Mouse (Mus musculus): ENCODE results near the gene Bok. TPM values are rescaled to one million over a fixed set of nuclear protein-coding genes. Genes with fewer than 3 reads are reported as not detected.
"Not testable (repeated sequence)": the region's sequence is repeated elsewhere in the genome, so short reads cannot be mapped to it uniquely, and the experiment has no call there.

Gene Bok
- polyA plus RNA-seq, 1 experiment from 2014 or later, result 83.3 TPM

DNA sequence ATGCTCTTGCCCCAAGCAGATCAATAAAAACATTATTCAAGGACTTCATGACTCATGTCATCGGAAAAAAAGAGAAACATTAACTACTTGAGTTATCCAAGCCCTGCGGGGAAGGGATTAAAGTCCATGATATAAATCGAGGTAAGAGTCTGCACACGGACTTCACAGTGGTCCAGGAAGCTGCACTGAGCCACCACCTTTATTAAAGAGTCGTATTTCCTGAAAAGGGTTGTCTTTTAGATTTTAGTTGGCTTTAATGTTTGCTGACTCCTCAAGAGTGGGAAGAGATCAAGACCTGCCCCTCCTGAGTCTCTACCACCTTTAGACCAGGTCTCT is 28.5 kb upstream of the Bok start:
- Histone ChIP-seq H3K9me3 (replicated peaks; ENCODE audit: control insufficient read depth, low read length) (no peaks in the 10 kb centered on the region), H3K4me3 (ENCODE audit: low read depth, low read length) (no peak overlapping the region), H3K27me3 (replicated peaks; ENCODE audit: control insufficient read depth, insufficient read depth, low read length) (no peaks in the 10 kb centered on the region), H3K9ac (ENCODE audit: low read length) (no peak overlapping the region), H3K36me3 (ENCODE audit: control insufficient read depth, insufficient read depth, low read length) (no peaks in the 10 kb centered on the region), H3K27ac (ENCODE audit: low read depth, low read length) (no peak overlapping the region), H3K4me2 (ENCODE audit: low read length) (no peak overlapping the region), H3K4me1 (ENCODE audit: control insufficient read depth, insufficient read depth, low read length) (no peaks in the 10 kb centered on the region)
- ATAC-seq (no peak), DNase-seq (ENCODE audit: low spot score) (no peak)
- 87% methylated on average over 5 of the region's 5 CpGs for WGBS

DNA sequence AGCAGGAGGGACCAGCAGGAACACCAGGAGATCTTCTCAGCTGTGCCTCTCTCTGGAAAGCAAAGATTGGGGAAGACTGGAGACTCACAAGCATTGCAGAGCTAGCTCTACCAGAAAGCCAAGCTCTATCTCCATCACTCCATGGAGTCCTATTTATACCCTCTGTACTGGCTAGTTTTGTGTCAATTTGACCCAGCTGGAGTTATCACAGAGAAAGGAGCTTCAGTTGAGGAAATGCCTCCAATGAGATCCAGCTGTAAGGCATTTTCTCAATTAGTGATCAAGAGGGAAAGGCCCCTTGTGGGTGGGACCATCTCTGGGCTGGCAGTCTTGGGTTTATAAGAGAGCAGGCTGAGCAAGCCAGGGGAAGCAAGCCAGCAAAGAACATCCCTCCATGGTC is 26.9 kb upstream of the Bok start, which contains the start of gene Stk25:
Stk25 (minus strand) TSS at position 101 of the 400 bp plus-strand sequence.
- not testable (repeated sequence) for H3K9ac ChIP-seq (ENCODE audit: low read length); H3K36me3 ChIP-seq (ENCODE audit: control insufficient read depth, insufficient read depth, low read length); H3K9me3 ChIP-seq (replicated peaks; ENCODE audit: control insufficient read depth, low read length); H3K4me2 ChIP-seq (ENCODE audit: low read length); DNase-seq (ENCODE audit: low spot score); H3K4me3 ChIP-seq (ENCODE audit: low read depth, low read length); ATAC-seq; H3K27ac ChIP-seq (ENCODE audit: low read depth, low read length); H3K4me1 ChIP-seq (ENCODE audit: control insufficient read depth, insufficient read depth, low read length); H3K27me3 ChIP-seq (replicated peaks; ENCODE audit: control insufficient read depth, insufficient read depth, low read length)

DNA sequence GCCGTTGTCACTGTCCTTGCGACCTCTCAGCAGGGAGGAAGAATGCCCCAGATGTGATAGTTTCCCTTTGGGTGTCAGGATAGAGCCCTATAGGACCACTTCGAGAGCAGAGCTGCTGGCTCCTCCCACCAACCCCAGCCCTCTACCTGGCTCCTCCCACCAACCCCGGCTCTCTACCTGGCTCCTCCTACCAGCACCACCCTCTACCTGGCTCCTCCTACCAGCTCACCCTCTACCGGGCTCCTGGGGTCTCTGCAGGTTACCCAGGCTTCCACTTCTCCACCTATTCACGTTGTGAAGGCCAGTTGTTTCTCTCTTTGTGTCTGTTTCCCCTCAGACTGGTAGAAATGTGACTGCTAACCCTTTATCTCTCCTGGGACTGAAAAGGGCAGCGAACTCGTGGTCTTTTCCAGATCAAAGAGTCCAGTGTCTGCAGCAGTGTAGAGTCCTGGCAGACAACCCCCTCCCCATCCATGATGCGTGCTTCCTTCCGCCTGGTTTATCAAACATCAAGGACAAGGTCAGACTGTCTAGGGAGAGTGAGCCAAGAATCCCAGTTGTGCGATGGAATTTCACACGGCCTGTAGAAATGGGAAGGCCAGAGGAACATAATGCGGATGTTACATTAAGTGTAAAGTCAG is 17.6 kb upstream of the Bok start:
- no peak for ATAC-seq
- Histone ChIP-seq H3K4me3 (ENCODE audit: low read depth, low read length) (no peak overlapping the region), H3K4me1 (ENCODE audit: control insufficient read depth, insufficient read depth, low read length) (peaks cover 4% of the 10 kb centered on the region; the same call in 1 of the 2 replicates), H3K9ac (ENCODE audit: low read length) (no peak overlapping the region), H3K4me2 (ENCODE audit: low read length) (no peak overlapping the region), H3K27me3 (replicated peaks; ENCODE audit: control insufficient read depth, insufficient read depth, low read length) (no peaks in the 10 kb centered on the region), H3K36me3 (ENCODE audit: control insufficient read depth, insufficient read depth, low read length) (no peaks in the 10 kb centered on the region), H3K9me3 (replicated peaks; ENCODE audit: control insufficient read depth, low read length) (no peaks in the 10 kb centered on the region), H3K27ac (ENCODE audit: low read depth, low read length) (no peak overlapping the region)
- 34% methylated on average over 13 of the region's 13 CpGs for WGBS
- DNase-seq (ENCODE audit: low spot score), result no peak

DNA sequence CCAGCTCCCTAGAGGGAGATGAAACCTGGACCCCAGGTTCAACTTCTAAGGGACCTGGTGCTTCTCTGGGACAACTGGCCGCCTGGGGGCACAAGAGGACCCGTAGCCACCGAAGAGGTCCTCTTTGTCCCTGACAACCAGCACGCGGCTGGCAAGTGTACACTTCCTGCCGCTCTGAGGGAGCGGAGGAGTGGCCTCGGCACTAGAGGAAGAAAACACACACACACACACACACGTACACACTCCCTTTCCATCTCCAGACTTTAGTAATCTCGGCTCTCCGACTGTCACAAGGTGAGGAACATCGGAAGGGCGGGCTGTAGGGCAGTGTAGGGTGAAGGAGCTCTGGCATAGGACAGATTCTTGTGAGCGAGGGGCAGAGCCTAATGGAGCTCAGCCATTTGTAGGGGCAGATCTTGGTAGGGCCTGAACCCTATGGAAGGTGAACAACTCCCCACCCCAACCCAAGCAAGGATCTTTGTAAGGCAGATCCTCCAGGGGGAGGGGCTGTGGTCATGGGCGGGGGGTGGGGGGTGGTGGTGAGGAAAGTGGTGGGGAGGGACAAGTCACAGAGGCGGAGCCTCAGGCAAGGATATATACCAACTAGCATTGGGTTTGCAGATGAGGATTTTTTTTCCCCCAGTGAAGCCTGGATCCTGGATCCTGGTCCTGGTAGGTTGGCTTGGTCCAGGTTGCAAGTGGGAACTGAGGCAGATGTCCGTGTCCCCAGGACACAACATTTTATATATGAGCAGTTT is 16.5 kb upstream of the Bok start:
- Histone ChIP-seq H3K9me3 (replicated peaks; ENCODE audit: control insufficient read depth, low read length) (no peaks in the 10 kb centered on the region), H3K27ac (ENCODE audit: low read depth, low read length) (peak overlapping the region; percentile 40; the same call in 1 of the 2 replicates), H3K36me3 (ENCODE audit: control insufficient read depth, insufficient read depth, low read length) (no peaks in the 10 kb centered on the region), H3K27me3 (replicated peaks; ENCODE audit: control insufficient read depth, insufficient read depth, low read length) (no peaks in the 10 kb centered on the region), H3K9ac (ENCODE audit: low read length) (peak overlapping the region; percentile 57), H3K4me3 (ENCODE audit: low read depth, low read length) (peak overlapping the region; percentile 31), H3K4me1 (ENCODE audit: control insufficient read depth, insufficient read depth, low read length) (peaks cover 4% of the 10 kb centered on the region; the same call in 1 of the 2 replicates), H3K4me2 (ENCODE audit: low read length) (peak overlapping the region; percentile 54)
- WGBS, result 15% methylated on average over 17 of the region's 17 CpGs
- ATAC-seq (peak; percentile 84), DNase-seq (ENCODE audit: low spot score) (peak; percentile 82)

DNA sequence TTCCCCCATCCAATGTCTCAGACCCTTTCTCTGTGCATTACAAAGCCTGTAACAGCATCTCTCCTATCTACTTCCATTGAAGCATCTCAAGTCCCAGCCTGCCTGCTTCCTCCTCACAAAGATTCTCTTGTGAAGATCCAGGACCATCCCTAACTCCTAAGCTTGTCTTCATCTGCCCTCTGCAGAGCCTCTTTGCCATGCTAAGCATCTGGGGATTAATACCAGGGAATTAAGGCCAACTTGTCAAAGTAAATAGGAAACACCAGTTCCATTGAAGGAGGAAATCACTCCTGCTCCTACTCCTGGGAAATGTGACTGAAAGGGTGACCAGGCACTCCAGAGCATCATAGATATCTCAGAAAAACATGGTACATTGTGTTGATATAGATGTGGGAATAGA is 15.5 kb upstream of the Bok start:
- Histone ChIP-seq H3K4me2 (ENCODE audit: low read length) (no peak overlapping the region; the same call in 1 of the 2 replicates), H3K27me3 (replicated peaks; ENCODE audit: control insufficient read depth, insufficient read depth, low read length) (no peaks in the 10 kb centered on the region), H3K4me3 (ENCODE audit: low read depth, low read length) (no peak overlapping the region), H3K4me1 (ENCODE audit: control insufficient read depth, insufficient read depth, low read length) (peaks cover 4% of the 10 kb centered on the region; the same call in 1 of the 2 replicates), H3K9ac (ENCODE audit: low read length) (no peak overlapping the region), H3K36me3 (ENCODE audit: control insufficient read depth, insufficient read depth, low read length) (no peaks in the 10 kb centered on the region), H3K27ac (ENCODE audit: low read depth, low read length) (no peak overlapping the region), H3K9me3 (replicated peaks; ENCODE audit: control insufficient read depth, low read length) (no peaks in the 10 kb centered on the region)
- DNase-seq (ENCODE audit: low spot score) (no peak), ATAC-seq (no peak)

DNA sequence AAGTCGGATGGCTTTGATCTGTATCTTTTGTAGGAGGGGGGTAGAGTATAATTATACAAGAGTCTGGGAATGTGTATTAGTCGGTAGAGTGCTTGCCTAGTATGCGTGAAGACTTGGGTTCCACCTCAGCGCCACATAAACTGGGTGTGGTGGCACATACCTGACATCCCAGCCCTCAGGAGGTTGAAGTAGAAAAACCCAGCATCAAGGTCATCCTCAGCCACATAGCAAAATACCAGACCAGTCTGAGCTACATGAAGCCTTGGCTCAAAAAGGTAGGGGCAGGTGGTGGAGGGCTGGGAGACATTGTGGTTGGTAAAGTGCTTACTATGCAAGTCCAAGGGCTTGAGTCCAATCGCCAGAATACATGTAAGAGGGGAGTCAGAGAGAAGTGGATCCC is 12.8 kb upstream of the Bok start:
- Histone ChIP-seq H3K4me3 (ENCODE audit: low read depth, low read length) (no peak overlapping the region), H3K9ac (ENCODE audit: low read length) (no peak overlapping the region), H3K4me1 (ENCODE audit: control insufficient read depth, insufficient read depth, low read length) (peaks cover 4% of the 10 kb centered on the region; the same call in 1 of the 2 replicates), H3K27me3 (replicated peaks; ENCODE audit: control insufficient read depth, insufficient read depth, low read length) (no peaks in the 10 kb centered on the region), H3K27ac (ENCODE audit: low read depth, low read length) (no peak overlapping the region), H3K9me3 (replicated peaks; ENCODE audit: control insufficient read depth, low read length) (no peaks in the 10 kb centered on the region), H3K4me2 (ENCODE audit: low read length) (no peak overlapping the region), H3K36me3 (ENCODE audit: control insufficient read depth, insufficient read depth, low read length) (no peaks in the 10 kb centered on the region)
- DNase-seq (ENCODE audit: low spot score) (no peak), ATAC-seq (no peak)
- 92% methylated on average over 5 of the region's 5 CpGs for WGBS

DNA sequence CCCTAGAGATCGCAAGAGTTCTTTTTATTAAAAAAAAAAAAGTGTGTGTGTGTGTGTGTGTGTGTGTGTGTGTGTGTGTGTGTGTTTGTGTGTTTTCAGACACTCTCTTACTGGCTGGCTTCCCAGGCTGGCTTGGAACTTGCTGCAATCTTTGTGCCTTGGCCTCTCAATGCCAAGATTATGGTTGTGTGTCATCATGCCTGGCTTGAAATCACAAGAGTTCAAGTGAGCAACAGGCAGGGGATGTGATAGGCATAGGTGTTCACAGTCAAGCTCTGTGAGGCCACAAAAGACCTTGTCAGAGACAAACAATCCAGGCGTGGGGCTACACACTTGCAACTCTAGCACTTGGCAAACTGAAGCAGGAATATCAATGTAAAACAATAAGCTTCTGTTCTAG is 7.1 kb upstream of the Bok start:
- no peaks in the 10 kb centered on the region for H3K36me3 ChIP-seq (ENCODE audit: control insufficient read depth, insufficient read depth, low read length)
- no peaks in the 10 kb centered on the region for H3K27me3 ChIP-seq (replicated peaks; ENCODE audit: control insufficient read depth, insufficient read depth, low read length)
- DNase-seq (ENCODE audit: low spot score) (peak; percentile 60), ATAC-seq (no peak)
- H3K4me2 ChIP-seq (ENCODE audit: low read length), result no peak overlapping the region
- no peaks in the 10 kb centered on the region for H3K9me3 ChIP-seq (replicated peaks; ENCODE audit: control insufficient read depth, low read length)
- no peak overlapping the region for H3K9ac ChIP-seq (ENCODE audit: low read length)
- WGBS, result 60% methylated on average over 2 of the region's 2 CpGs
- no peak overlapping the region for H3K27ac ChIP-seq (ENCODE audit: low read depth, low read length)
- H3K4me3 ChIP-seq (ENCODE audit: low read depth, low read length), result no peak overlapping the region
- no peaks in the 10 kb centered on the region for H3K4me1 ChIP-seq (ENCODE audit: control insufficient read depth, insufficient read depth, low read length)

DNA sequence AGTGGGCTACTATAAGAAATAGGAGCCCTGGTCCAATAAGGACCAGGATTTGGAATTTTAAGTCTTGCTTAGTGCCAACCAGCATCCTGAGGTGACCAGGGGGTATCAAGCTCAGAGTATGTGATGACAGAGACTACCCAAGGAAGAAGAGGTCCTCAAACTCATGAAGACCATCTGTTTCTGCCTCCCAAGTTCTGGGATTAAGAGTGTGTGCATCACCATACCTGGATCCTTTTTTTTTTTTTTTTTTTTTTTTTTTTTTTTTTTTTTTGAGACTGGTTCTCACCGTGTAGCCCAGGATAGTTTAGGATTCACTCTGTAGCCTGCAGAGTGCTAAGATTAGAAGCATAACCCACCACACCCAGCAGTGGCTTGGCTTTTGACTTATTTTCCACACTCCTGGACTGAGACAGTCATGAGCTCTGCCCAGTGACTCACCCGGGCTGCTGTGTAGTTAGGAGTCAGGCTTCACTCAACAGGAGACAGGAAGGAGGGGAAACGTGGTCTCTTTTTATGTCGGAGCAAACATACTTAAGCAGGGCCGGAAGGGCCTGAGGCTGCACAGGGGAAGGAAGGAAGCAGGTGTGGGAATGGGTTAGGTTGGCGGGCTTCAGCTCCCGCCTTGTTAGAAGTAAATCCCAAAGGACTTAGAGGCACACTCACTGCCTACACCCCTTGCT is 5.4 kb upstream of the Bok start:
- H3K4me1 ChIP-seq (ENCODE audit: control insufficient read depth, insufficient read depth, low read length), result no peaks in the 10 kb centered on the region
- H3K4me2 ChIP-seq (ENCODE audit: low read length), result no peak overlapping the region
- ATAC-seq, result no peak
- H3K36me3 ChIP-seq (ENCODE audit: control insufficient read depth, insufficient read depth, low read length), result no peaks in the 10 kb centered on the region
- H3K9ac ChIP-seq (ENCODE audit: low read length), result no peak overlapping the region
- H3K9me3 ChIP-seq (replicated peaks; ENCODE audit: control insufficient read depth, low read length), result no peaks in the 10 kb centered on the region
- H3K27me3 ChIP-seq (replicated peaks; ENCODE audit: control insufficient read depth, insufficient read depth, low read length), result no peaks in the 10 kb centered on the region; the same call in 1 of the 2 replicates
- 78% methylated on average over 7 of the region's 7 CpGs for WGBS
- H3K4me3 ChIP-seq (ENCODE audit: low read depth, low read length), result no peak overlapping the region
- DNase-seq (ENCODE audit: low spot score), result no peak
- no peak overlapping the region for H3K27ac ChIP-seq (ENCODE audit: low read depth, low read length)
